Mouse (Mus musculus): Measurements from ENCODE around the gene Krtap10-10. TPM values are rescaled to one million over a fixed set of nuclear protein-coding genes. Genes with fewer than 3 reads are reported as not detected.

Krtap10-10 gene
- polyA plus RNA-seq, 1 experiment from 2014 or later, result not detected

GRCm38 (mm10) chr10:77814382-77814781 lies 21.4 kb upstream of the Krtap10-10 start, which contains the start of gene Gm2696:
Gene Gm2696 (plus strand): TSS chr10:77814682.
- no peak within 1 kb of the TSS for H3K27ac ChIP-seq (ENCODE audit: low read length)
- ATAC-seq (replicated peaks; ENCODE audit: extremely low read depth, insufficient read depth, low FRiP score), result no peak
- WGBS, result 44% methylated on average over 4 of the region's 4 CpGs
- no peaks in the 10 kb centered on the region for H3K27me3 ChIP-seq (ENCODE audit: control insufficient read depth, insufficient read depth, low read length)
- H3K4me3 ChIP-seq (ENCODE audit: low read length), result no peak within 1 kb of the TSS
- H3K4me2 ChIP-seq (ENCODE audit: low read depth, low read length), result no peak within 1 kb of the TSS
- no peaks in the 10 kb centered on the region for H3K36me3 ChIP-seq (ENCODE audit: control insufficient read depth, insufficient read depth)
- no peak within 1 kb of the TSS for H3K9ac ChIP-seq (ENCODE audit: low read length)
- peaks cover 5% of the 10 kb centered on the region for H3K9me3 ChIP-seq (replicated peaks; ENCODE audit: control insufficient read depth, low read length)
- no peaks in the 10 kb centered on the region for H3K4me1 ChIP-seq (ENCODE audit: control insufficient read depth, insufficient read depth, low read length)

GRCm38 (mm10) chr10:77815514-77815913 lies 20.2 kb upstream of the Krtap10-10 start:
- H3K36me3 ChIP-seq (ENCODE audit: control insufficient read depth, insufficient read depth), result no peaks in the 10 kb centered on the region
- 25% methylated on average over 5 of the region's 5 CpGs for WGBS
- no peak overlapping the region for H3K4me3 ChIP-seq (ENCODE audit: low read length)
- H3K4me2 ChIP-seq (ENCODE audit: low read depth, low read length), result no peak overlapping the region
- H3K27ac ChIP-seq (ENCODE audit: low read length), result no peak overlapping the region
- ATAC-seq (replicated peaks; ENCODE audit: extremely low read depth, insufficient read depth, low FRiP score), result no peak
- H3K27me3 ChIP-seq (ENCODE audit: control insufficient read depth, insufficient read depth, low read length), result no peaks in the 10 kb centered on the region
- H3K9me3 ChIP-seq (replicated peaks; ENCODE audit: control insufficient read depth, low read length), result no peaks in the 10 kb centered on the region; the same call in 1 of the 2 replicates
- H3K4me1 ChIP-seq (ENCODE audit: control insufficient read depth, insufficient read depth, low read length), result no peaks in the 10 kb centered on the region
- H3K9ac ChIP-seq (ENCODE audit: low read length), result no peak overlapping the region

- Histone ChIP-seq H3K9ac (ENCODE audit: low read length) (no peak overlapping the region), H3K9me3 (replicated peaks; ENCODE audit: control insufficient read depth, low read length) (no peaks in the 10 kb centered on the region; the same call in 1 of the 2 replicates), H3K4me1 (ENCODE audit: control insufficient read depth, insufficient read depth, low read length) (no peaks in the 10 kb centered on the region), H3K4me2 (ENCODE audit: low read depth, low read length) (no peak overlapping the region), H3K27me3 (ENCODE audit: control insufficient read depth, insufficient read depth, low read length) (no peaks in the 10 kb centered on the region), H3K27ac (ENCODE audit: low read length) (no peak overlapping the region), H3K36me3 (ENCODE audit: control insufficient read depth, insufficient read depth) (no peaks in the 10 kb centered on the region), H3K4me3 (ENCODE audit: low read length) (no peak overlapping the region)
- ATAC-seq (replicated peaks; ENCODE audit: extremely low read depth, insufficient read depth, low FRiP score), result no peak
- 93% methylated on average over 4 of the region's 4 CpGs for WGBS
These were observed 17.2 kb upstream of the Krtap10-10 start for GRCm38 (mm10) chr10:77818523-77818922.

- Histone ChIP-seq H3K4me1 (ENCODE audit: control insufficient read depth, insufficient read depth, low read length) (no peaks in the 10 kb centered on the region), H3K9me3 (replicated peaks; ENCODE audit: control insufficient read depth, low read length) (no peaks in the 10 kb centered on the region; the same call in 1 of the 2 replicates), H3K9ac (ENCODE audit: low read length) (no peak overlapping the region), H3K4me3 (ENCODE audit: low read length) (no peak overlapping the region), H3K36me3 (ENCODE audit: control insufficient read depth, insufficient read depth) (no peaks in the 10 kb centered on the region), H3K27me3 (ENCODE audit: control insufficient read depth, insufficient read depth, low read length) (no peaks in the 10 kb centered on the region), H3K4me2 (ENCODE audit: low read depth, low read length) (no peak overlapping the region), H3K27ac (ENCODE audit: low read length) (no peak overlapping the region)
- no peak for ATAC-seq (replicated peaks; ENCODE audit: extremely low read depth, insufficient read depth, low FRiP score)
- WGBS, result 42% methylated on average over 4 of the region's 4 CpGs
These were observed 16.5 kb upstream of the Krtap10-10 start for GRCm38 (mm10) chr10:77819203-77819602.

GRCm38 (mm10) chr10:77826951-77827350 lies 8.8 kb upstream of the Krtap10-10 start, which contains the start of gene Krtap10-4:
Gene Krtap10-4 (minus strand): TSS chr10:77827095.
- H3K9me3 ChIP-seq (replicated peaks; ENCODE audit: control insufficient read depth, low read length), result peaks cover 3% of the 10 kb centered on the region; the same call in 1 of the 2 replicates
- WGBS, result 52% methylated on average over 6 of the region's 6 CpGs
- no peak for ATAC-seq (replicated peaks; ENCODE audit: extremely low read depth, insufficient read depth, low FRiP score)
- no peak within 1 kb of the TSS for H3K9ac ChIP-seq (ENCODE audit: low read length)
- H3K27ac ChIP-seq (ENCODE audit: low read length), result no peak within 1 kb of the TSS
- no peaks in the 10 kb centered on the region for H3K36me3 ChIP-seq (ENCODE audit: control insufficient read depth, insufficient read depth)
- no peak within 1 kb of the TSS for H3K4me2 ChIP-seq (ENCODE audit: low read depth, low read length)
- H3K4me3 ChIP-seq (ENCODE audit: low read length), result no peak within 1 kb of the TSS
- H3K4me1 ChIP-seq (ENCODE audit: control insufficient read depth, insufficient read depth, low read length), result no peaks in the 10 kb centered on the region
- no peaks in the 10 kb centered on the region for H3K27me3 ChIP-seq (ENCODE audit: control insufficient read depth, insufficient read depth, low read length)

GRCm38 (mm10) chr10:77839006-77839405 lies 3.3 kb downstream of the Krtap10-10 start:
- no peak for ATAC-seq (replicated peaks; ENCODE audit: extremely low read depth, insufficient read depth, low FRiP score)
- no peaks in the 10 kb centered on the region for H3K4me1 ChIP-seq (ENCODE audit: control insufficient read depth, insufficient read depth, low read length)
- H3K36me3 ChIP-seq (ENCODE audit: control insufficient read depth, insufficient read depth), result no peaks in the 10 kb centered on the region; the same call in 1 of the 2 replicates
- H3K27me3 ChIP-seq (ENCODE audit: control insufficient read depth, insufficient read depth, low read length), result no peaks in the 10 kb centered on the region
- no peak overlapping the region for H3K27ac ChIP-seq (ENCODE audit: low read length)
- H3K4me3 ChIP-seq (ENCODE audit: low read length), result no peak overlapping the region
- H3K4me2 ChIP-seq (ENCODE audit: low read depth, low read length), result no peak overlapping the region
- WGBS, result 63% methylated on average over 6 of the region's 6 CpGs
- H3K9ac ChIP-seq (ENCODE audit: low read length), result no peak overlapping the region
- H3K9me3 ChIP-seq (replicated peaks; ENCODE audit: control insufficient read depth, low read length), result peaks cover 16% of the 10 kb centered on the region

GRCm38 (mm10) chr10:77846503-77846902 lies 10.8 kb downstream of the Krtap10-10 start, which contains the start of gene Gm36176:
Gene Gm36176 (plus strand): TSS chr10:77846803.
- no peak within 1 kb of the TSS for H3K4me3 ChIP-seq (ENCODE audit: low read length)
- peaks cover 13% of the 10 kb centered on the region for H3K9me3 ChIP-seq (replicated peaks; ENCODE audit: control insufficient read depth, low read length)
- H3K4me1 ChIP-seq (ENCODE audit: control insufficient read depth, insufficient read depth, low read length), result no peaks in the 10 kb centered on the region
- no peak for ATAC-seq (replicated peaks; ENCODE audit: extremely low read depth, insufficient read depth, low FRiP score)
- WGBS, result 55% methylated on average over 3 of the region's 3 CpGs
- no peak within 1 kb of the TSS for H3K9ac ChIP-seq (ENCODE audit: low read length)
- H3K27me3 ChIP-seq (ENCODE audit: control insufficient read depth, insufficient read depth, low read length), result no peaks in the 10 kb centered on the region
- no peaks in the 10 kb centered on the region; the same call in 1 of the 2 replicates for H3K36me3 ChIP-seq (ENCODE audit: control insufficient read depth, insufficient read depth)
- no peak within 1 kb of the TSS for H3K27ac ChIP-seq (ENCODE audit: low read length)
- no peak within 1 kb of the TSS for H3K4me2 ChIP-seq (ENCODE audit: low read depth, low read length)

GRCm38 (mm10) chr10:77846961-77847360 lies 11.2 kb downstream of the Krtap10-10 start:
- 21% methylated on average over 2 of the region's 2 CpGs for WGBS
- no peaks in the 10 kb centered on the region; the same call in 1 of the 2 replicates for H3K36me3 ChIP-seq (ENCODE audit: control insufficient read depth, insufficient read depth)
- H3K9me3 ChIP-seq (replicated peaks; ENCODE audit: control insufficient read depth, low read length), result peaks cover 12% of the 10 kb centered on the region
- no peaks in the 10 kb centered on the region for H3K27me3 ChIP-seq (ENCODE audit: control insufficient read depth, insufficient read depth, low read length)
- H3K4me3 ChIP-seq (ENCODE audit: low read length), result no peak overlapping the region
- no peak for ATAC-seq (replicated peaks; ENCODE audit: extremely low read depth, insufficient read depth, low FRiP score)
- H3K4me1 ChIP-seq (ENCODE audit: control insufficient read depth, insufficient read depth, low read length), result no peaks in the 10 kb centered on the region
- no peak overlapping the region for H3K9ac ChIP-seq (ENCODE audit: low read length)
- H3K4me2 ChIP-seq (ENCODE audit: low read depth, low read length), result no peak overlapping the region
- H3K27ac ChIP-seq (ENCODE audit: low read length), result no peak overlapping the region

- Histone ChIP-seq H3K27ac (ENCODE audit: low read length) (no peak overlapping the region), H3K36me3 (ENCODE audit: control insufficient read depth, insufficient read depth) (no peaks in the 10 kb centered on the region; the same call in 1 of the 2 replicates), H3K4me1 (ENCODE audit: control insufficient read depth, insufficient read depth, low read length) (no peaks in the 10 kb centered on the region), H3K9me3 (replicated peaks; ENCODE audit: control insufficient read depth, low read length) (peaks cover 12% of the 10 kb centered on the region), H3K4me3 (ENCODE audit: low read length) (no peak overlapping the region), H3K9ac (ENCODE audit: low read length) (no peak overlapping the region), H3K4me2 (ENCODE audit: low read depth, low read length) (no peak overlapping the region), H3K27me3 (ENCODE audit: control insufficient read depth, insufficient read depth, low read length) (no peaks in the 10 kb centered on the region)
- ATAC-seq (replicated peaks; ENCODE audit: extremely low read depth, insufficient read depth, low FRiP score), result no peak
- WGBS, result 79% methylated on average over 2 of the region's 2 CpGs
These were observed 11.8 kb downstream of the Krtap10-10 start for GRCm38 (mm10) chr10:77847538-77847937.

Data from heart, embryonic 16.5 days (tissue).